Mouse (Mus musculus) stomach, embryonic 15.5 days (tissue): Measurements from ENCODE around the gene Shisa6. TPM values are rescaled to one million over a fixed set of nuclear protein-coding genes. Genes with fewer than 3 reads are reported as not detected.
A peak's percentile ranks its signal among the peaks of the same experiment; 100 is the strongest.
"Not testable (repeated sequence)": the region's sequence is repeated elsewhere in the genome, so short reads cannot be mapped to it uniquely, and the experiment has no call there.

ENCODE experiments used
- ATAC-seq: fragments of 200-750 bp; cut with Nextera tagmentation; 2 replicates; pipeline ENCODE4 v1.8.0; 2017; ENCODE audit warnings: low read depth, moderate number of reproducible peaks, moderate TSS enrichment; ENCODE audit not compliant: insufficient read depth, low FRiP score
- H3K27ac ChIP-seq: fragments of 300-500 bp; sonication (generic); 2 replicates; pipeline ENCODE4 v1.5.1; 2015; ENCODE audit warnings: mild to moderate bottlenecking, inconsistent platforms
- H3K27me3 ChIP-seq: fragments of 300-500 bp; sonication (generic); replicated peaks from 2 replicates; pipeline ENCODE4 v1.6.1; 2015; ENCODE audit warnings: inconsistent platforms
- H3K36me3 ChIP-seq: fragments of 300-500 bp; sonication (generic); 2 replicates; pipeline ENCODE4 v1.6.1; 2015; ENCODE audit warnings: inconsistent platforms
- H3K4me1 ChIP-seq: fragments of 300-500 bp; sonication (generic); 2 replicates; pipeline ENCODE4 v1.6.1; 2015; ENCODE audit warnings: inconsistent platforms
- H3K4me2 ChIP-seq: fragments of 300-500 bp; sonication (generic); 2 replicates; pipeline ENCODE4 v1.6.1; 2015; ENCODE audit warnings: mild to moderate bottlenecking, inconsistent platforms
- H3K4me3 ChIP-seq: fragments of 300-500 bp; sonication (generic); replicated peaks from 2 replicates; pipeline ENCODE4 v1.5.1; 2015; ENCODE audit warnings: inconsistent platforms
- H3K9ac ChIP-seq: fragments of 300-500 bp; sonication (generic); 2 replicates; pipeline ENCODE4 v1.6.1; 2015; ENCODE audit warnings: inconsistent platforms
- H3K9me3 ChIP-seq: fragments of 300-500 bp; sonication (generic); 2 replicates; pipeline ENCODE4 v1.6.1; 2016; ENCODE audit warnings: inconsistent platforms
- WGBS: fragments of 180-500 bp; shearing (Covaris S2); methylation state at CpG from one replicate; pipeline ENCODE4 v1.1.7; 2015; 5-methylcytosine and 5-hydroxymethylcytosine counted together
- polyA plus RNA-seq: library from polyadenylated mRNA; unstranded; fragments of >200 nt; fragmentation: Nextera tagmentation; extraction: Ambion mirVana; gene quantifications from 2 replicates; pipeline ENCODE4 v1.2.1, GENCODE M21; 2015

Shisa6 gene
- polyA plus RNA-seq, 1 experiment from 2014 or later = 0.28 TPM

DNA sequence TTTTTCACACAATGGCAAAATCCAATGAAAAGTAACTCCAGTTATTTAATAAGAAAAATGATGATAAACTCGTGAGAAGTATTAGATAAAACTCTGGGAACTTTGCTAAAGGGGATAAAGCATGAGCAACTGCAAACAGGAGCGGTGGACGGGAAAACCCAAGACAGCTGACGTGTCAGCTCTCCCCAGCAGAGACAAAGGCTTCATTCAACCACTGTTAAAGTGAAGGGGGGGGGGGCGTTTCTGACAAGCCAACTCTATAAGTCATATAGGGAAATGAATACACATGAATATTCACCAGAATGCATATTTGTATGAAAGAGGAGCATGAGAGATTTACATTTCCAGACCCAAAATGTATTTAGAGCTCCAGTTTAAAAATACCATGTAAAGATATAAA lies 83.1 kb downstream of the Shisa6 start:
- WGBS = 53% methylated on average over 5 of the region's 5 CpGs
- ATAC-seq = no peak
- Histone ChIP-seq H3K36me3 (no peaks in the 10 kb centered on the region), H3K9ac (no peak overlapping the region), H3K4me3 (no peak overlapping the region), H3K27me3 (no peaks in the 10 kb centered on the region), H3K27ac (no peak overlapping the region), H3K9me3 (no peaks in the 10 kb centered on the region), H3K4me2 (no peak overlapping the region), H3K4me1 (no peaks in the 10 kb centered on the region)

DNA sequence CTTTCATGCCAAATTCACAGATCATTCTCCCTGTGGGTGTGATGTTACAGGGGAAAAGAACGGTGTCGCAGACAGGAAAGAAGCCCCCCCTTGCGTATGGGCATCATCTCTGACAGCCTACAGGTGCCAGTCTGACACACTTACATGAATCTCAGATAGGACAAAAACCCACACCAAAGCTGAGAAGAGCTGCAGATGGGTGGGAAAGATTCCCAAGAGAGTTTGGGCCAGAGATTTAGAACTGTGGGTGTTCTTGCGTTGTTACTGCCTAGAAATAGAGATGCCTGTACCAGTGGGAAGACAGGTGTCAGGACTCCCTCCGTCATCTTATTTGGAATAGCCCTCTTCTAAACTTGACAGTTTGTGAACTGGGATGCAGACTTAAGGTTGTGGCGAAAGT lies 99.6 kb downstream of the Shisa6 start:
- no peak overlapping the region for H3K27ac ChIP-seq
- H3K4me2 ChIP-seq = no peak overlapping the region
- H3K9ac ChIP-seq = no peak overlapping the region
- 90% methylated on average over 6 of the region's 6 CpGs for WGBS
- H3K4me1 ChIP-seq = no peaks in the 10 kb centered on the region
- H3K9me3 ChIP-seq = no peaks in the 10 kb centered on the region
- H3K27me3 ChIP-seq = no peaks in the 10 kb centered on the region
- H3K4me3 ChIP-seq = no peak overlapping the region
- no peak for ATAC-seq
- no peaks in the 10 kb centered on the region for H3K36me3 ChIP-seq

DNA sequence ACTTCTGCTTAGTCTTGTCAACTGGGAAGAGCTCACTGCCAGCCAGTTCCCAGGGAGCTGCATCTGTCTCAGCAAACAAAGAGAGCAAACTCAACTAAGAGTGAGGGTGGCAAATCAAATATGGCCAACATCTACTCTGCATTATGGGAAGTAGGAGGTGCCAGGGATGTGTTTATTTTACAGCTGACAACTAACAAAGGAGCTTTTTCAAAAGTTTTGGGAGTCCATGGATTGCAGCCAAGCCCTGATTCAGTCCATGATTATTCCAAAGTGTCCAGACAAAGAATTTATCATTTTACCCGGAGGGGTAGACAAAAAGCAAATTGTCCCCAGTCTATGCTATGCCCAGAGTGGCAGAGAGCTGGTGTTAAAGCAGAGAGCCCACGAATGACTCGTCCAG lies 107.5 kb downstream of the Shisa6 start:
- Histone ChIP-seq H3K36me3 (no peaks in the 10 kb centered on the region), H3K4me3 (no peak overlapping the region), H3K27ac (no peak overlapping the region), H3K9me3 (no peaks in the 10 kb centered on the region), H3K27me3 (no peaks in the 10 kb centered on the region), H3K4me1 (no peaks in the 10 kb centered on the region), H3K4me2 (no peak overlapping the region), H3K9ac (no peak overlapping the region)
- ATAC-seq = no peak
- 56% methylated on average over 3 of the region's 3 CpGs for WGBS

DNA sequence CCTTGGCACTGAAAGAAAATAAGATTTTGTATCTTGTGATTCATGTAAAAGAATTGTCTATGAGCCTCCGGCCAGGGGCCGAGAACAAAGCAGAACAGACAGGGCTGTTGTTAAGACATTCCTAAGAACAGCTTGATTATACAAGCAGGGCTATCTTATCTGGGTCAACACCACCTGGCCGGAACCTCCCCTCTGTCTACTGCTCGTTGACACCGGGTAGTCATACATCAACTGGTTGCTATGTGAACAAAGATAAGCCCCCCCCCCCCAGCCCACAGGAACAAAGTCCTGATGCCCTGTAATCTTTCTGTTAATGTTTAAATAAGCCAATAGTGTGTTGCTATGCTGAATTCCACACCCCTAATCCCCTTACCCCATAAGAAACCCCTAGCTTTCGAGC lies 117.0 kb downstream of the Shisa6 start:
- H3K4me1 ChIP-seq, H3K4me3 ChIP-seq, H3K9me3 ChIP-seq, H3K9ac ChIP-seq, H3K27ac ChIP-seq, H3K36me3 ChIP-seq, H3K4me2 ChIP-seq, H3K27me3 ChIP-seq: not testable (repeated sequence)
- WGBS = 34% methylated on average over 6 of the region's 6 CpGs
- peak; percentile 47; the same call in 1 of the 2 replicates for ATAC-seq

DNA sequence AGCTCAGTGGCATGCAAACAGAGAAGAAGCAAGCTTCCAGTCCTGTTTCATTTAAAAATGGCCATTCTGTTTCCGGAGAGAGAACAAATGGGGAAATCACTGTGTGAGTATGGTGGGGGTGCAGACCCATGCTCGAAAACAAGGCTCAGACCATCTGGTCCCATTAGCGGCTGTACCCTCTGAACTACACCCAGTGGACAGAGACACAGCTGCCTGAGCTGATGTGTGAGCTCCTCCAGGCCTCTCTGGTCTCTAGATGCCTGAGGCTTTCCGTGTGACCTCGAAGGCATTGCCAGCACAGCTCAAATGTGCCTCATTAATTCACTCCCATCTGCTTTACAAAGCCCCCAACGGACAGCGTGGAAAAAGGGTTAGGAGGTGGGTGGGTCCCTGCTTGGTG lies 125.7 kb downstream of the Shisa6 start:
- no peak overlapping the region for H3K4me2 ChIP-seq
- H3K36me3 ChIP-seq = no peaks in the 10 kb centered on the region
- WGBS = 66% methylated on average over 7 of the region's 7 CpGs
- H3K4me1 ChIP-seq = no peaks in the 10 kb centered on the region
- no peak overlapping the region for H3K4me3 ChIP-seq
- H3K9me3 ChIP-seq = no peaks in the 10 kb centered on the region
- H3K27ac ChIP-seq = no peak overlapping the region
- no peak for ATAC-seq
- H3K27me3 ChIP-seq = no peaks in the 10 kb centered on the region
- H3K9ac ChIP-seq = no peak overlapping the region

DNA sequence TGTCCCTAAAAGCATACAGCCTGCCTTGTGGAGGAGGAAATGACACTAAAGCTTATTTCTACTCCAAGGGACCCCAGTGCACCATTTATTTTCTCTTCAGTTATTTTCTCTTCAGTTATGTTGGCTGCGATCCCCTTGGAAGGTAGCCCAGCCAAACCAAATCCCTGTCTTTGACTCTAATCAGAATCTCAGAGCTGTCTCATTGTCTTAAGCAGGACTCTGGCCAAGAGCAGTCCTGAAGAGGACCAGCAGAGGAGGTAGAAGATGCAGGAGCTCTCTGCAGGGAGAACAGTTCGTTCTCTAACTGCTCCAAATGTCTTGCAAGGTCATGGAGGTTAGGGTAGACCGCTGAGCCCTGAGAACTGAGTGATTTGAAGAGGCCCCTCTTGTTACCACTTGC lies 138.2 kb downstream of the Shisa6 start:
- Histone ChIP-seq H3K27ac (no peak overlapping the region), H3K9ac (no peak overlapping the region), H3K36me3 (no peaks in the 10 kb centered on the region), H3K4me3 (no peak overlapping the region), H3K9me3 (no peaks in the 10 kb centered on the region), H3K4me2 (no peak overlapping the region), H3K4me1 (no peaks in the 10 kb centered on the region), H3K27me3 (no peaks in the 10 kb centered on the region)
- WGBS = 45% methylated on average over 3 of the region's 3 CpGs
- no peak for ATAC-seq

DNA sequence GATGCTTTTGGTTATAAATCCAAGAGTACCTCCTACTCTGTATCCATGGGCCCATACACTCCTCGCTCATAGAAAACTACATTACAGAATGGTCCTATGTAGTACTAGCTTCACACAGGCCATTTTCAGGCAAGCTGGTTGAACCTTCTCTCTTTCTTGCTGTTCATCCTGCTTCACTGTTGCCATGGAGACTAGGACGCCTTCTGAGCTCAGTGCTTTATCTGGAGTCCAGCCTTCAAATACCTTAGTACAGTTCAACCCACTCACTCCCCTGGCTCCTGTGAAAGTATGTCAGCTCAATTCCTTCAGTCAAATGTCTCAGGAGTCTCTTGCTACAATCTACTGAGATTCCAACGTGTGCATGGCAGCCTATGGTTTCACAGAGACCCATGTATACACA lies 154.0 kb downstream of the Shisa6 start:
- WGBS = 61% methylated on average over 3 of the region's 3 CpGs
- no peaks in the 10 kb centered on the region for H3K36me3 ChIP-seq
- no peaks in the 10 kb centered on the region for H3K4me1 ChIP-seq
- no peak for ATAC-seq
- H3K4me3 ChIP-seq = no peak overlapping the region
- H3K9ac ChIP-seq = no peak overlapping the region
- H3K9me3 ChIP-seq = no peaks in the 10 kb centered on the region
- no peak overlapping the region for H3K27ac ChIP-seq
- H3K4me2 ChIP-seq = no peak overlapping the region
- H3K27me3 ChIP-seq = no peaks in the 10 kb centered on the region

DNA sequence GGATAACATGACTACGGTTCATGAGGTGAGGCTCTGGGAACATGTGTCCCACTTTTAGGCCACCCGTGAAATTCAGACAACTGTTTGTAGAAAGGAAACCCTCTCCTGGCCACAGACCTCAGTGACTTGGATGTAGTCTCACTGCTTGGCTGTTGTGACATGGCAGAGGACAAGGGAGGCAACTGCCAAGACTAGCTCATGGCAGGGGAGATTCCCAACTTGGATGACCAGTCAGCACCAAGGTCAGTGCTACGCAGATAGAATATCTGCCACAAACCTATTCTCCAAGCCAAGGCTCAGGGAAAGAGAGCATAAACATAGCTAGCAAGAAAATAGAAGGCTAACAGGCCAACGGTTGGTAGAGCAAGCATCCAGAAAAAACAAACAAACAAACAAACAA lies 156.0 kb downstream of the Shisa6 start:
- Histone ChIP-seq H3K9me3 (no peaks in the 10 kb centered on the region), H3K4me2 (no peak overlapping the region), H3K36me3 (no peaks in the 10 kb centered on the region), H3K4me3 (no peak overlapping the region), H3K9ac (no peak overlapping the region), H3K27ac (no peak overlapping the region), H3K4me1 (no peaks in the 10 kb centered on the region), H3K27me3 (no peaks in the 10 kb centered on the region)
- ATAC-seq = no peak
- 77% methylated on average over 4 of the region's 4 CpGs for WGBS

DNA sequence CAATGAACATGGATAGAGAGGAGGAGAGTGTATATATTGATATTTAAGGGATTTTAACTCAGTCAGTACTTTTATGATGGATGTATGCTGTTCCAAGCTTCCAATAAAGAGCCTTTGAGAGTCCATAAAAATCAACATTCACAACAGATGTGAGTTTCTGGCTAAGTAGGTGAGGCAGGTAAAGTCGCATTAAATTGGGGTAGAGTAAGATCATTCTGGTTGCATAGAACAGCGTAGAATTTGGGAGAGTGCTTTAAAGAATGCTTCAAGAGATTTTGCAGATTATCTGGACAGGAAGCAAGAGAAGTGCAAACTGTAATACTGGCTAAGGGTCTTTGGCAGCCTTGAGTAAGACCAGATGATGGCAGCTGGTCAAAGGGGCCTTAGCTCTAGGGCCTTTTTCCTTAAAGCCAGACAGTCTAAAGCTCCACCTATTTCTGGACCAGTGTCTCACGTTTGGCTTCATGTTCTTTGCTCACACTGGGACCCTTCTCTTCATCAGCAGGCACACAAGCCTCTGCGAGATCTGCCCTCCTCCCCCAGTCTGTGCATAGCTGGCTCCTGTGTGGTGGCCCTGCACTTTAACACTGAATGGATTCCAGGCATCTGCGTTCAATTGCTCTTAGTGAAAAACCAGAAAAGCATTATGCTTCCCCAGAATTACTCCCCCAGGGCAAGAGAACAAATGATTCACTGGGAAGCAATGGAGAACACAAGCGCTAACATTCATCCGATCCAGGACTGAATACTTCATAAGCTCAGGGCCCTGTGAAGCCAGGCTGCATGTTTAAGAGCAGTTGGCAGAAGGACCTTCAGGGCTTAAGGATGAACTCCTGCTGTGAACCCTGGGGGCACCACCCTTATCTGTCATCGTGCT lies 158.7 kb downstream of the Shisa6 start:
- H3K27me3 ChIP-seq = no peaks in the 10 kb centered on the region
- H3K9me3 ChIP-seq = no peaks in the 10 kb centered on the region
- no peak overlapping the region for H3K4me2 ChIP-seq
- no peaks in the 10 kb centered on the region for H3K4me1 ChIP-seq
- no peak overlapping the region for H3K4me3 ChIP-seq
- WGBS = 57% methylated on average over 8 of the region's 8 CpGs
- no peak overlapping the region for H3K9ac ChIP-seq
- ATAC-seq = no peak; the same call in 1 of the 2 replicates
- no peaks in the 10 kb centered on the region for H3K36me3 ChIP-seq
- H3K27ac ChIP-seq = no peak overlapping the region

DNA sequence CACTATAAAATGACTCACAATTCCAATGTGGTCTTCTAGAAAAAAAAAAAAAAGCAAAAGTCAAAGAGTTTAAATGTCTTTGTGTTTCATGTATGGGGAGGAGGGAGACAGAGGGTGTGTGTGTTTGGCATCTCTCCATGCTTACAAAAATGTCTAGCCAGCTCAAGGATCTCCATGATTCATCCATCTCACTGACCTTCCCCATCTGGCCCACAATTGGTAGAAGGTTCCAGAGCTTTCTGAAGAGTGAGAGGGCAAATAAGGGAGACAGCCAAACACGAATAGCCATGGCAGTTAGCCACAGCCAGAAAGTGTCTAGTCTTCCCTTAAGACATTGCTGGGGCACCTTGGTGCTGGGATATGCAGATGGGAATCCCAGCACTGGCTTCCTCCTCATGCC lies 166.0 kb downstream of the Shisa6 start:
- H3K9me3 ChIP-seq = no peaks in the 10 kb centered on the region
- H3K27ac ChIP-seq = no peak overlapping the region
- WGBS = 54% methylated on average over 1 of the region's 1 CpGs
- H3K27me3 ChIP-seq = no peaks in the 10 kb centered on the region
- H3K4me3 ChIP-seq = no peak overlapping the region
- no peak overlapping the region for H3K9ac ChIP-seq
- H3K4me1 ChIP-seq = no peaks in the 10 kb centered on the region
- H3K36me3 ChIP-seq = no peaks in the 10 kb centered on the region
- no peak overlapping the region for H3K4me2 ChIP-seq
- ATAC-seq = no peak

DNA sequence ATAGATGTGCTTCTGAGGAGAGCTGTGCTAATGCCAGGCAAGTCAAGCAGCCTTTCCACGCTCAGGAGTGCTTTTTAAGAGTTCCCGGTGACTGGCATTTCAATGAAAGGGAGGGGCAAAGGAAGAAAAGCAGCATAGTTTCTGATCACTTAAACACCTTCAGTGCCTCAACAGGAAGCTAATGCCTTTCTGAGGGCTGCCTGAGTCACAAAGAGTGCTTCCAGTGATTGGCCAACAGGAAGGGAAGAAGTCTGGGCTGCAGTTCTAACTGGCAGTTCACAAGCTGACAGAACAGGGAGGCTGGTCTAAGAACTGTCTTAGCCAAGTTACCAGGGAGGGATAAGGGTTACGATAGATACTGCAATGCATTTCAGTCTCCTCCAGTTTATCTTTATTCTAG lies 180.9 kb downstream of the Shisa6 start:
- no peaks in the 10 kb centered on the region for H3K9me3 ChIP-seq
- H3K9ac ChIP-seq = no peak overlapping the region
- 58% methylated on average over 3 of the region's 3 CpGs for WGBS
- H3K4me1 ChIP-seq = no peaks in the 10 kb centered on the region
- H3K36me3 ChIP-seq = no peaks in the 10 kb centered on the region
- no peak overlapping the region for H3K4me3 ChIP-seq
- H3K27me3 ChIP-seq = no peaks in the 10 kb centered on the region
- no peak overlapping the region for H3K27ac ChIP-seq
- no peak for ATAC-seq
- H3K4me2 ChIP-seq = no peak overlapping the region

DNA sequence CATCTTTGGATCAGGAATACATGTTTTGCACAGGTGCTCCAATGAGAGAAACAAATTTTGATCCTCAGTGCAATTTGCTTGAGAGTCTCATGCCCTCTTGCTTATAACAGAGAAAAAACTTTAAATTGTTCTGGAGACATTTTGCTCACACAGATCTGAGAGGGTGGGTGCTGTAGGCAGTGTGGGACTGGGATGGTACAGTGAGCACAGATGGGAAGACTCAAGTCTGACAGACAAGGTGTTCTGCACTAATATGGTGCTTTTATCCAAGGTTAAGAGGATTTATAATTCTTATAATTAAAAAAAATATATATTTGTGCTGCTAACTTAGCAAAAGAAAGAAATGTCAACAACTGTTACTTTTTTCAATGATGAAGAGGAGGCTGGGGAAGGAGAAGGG lies 189.5 kb downstream of the Shisa6 start:
- H3K4me2 ChIP-seq = no peak overlapping the region
- no peaks in the 10 kb centered on the region for H3K4me1 ChIP-seq
- no peak overlapping the region for H3K9ac ChIP-seq
- H3K36me3 ChIP-seq = no peaks in the 10 kb centered on the region
- no peak for ATAC-seq
- H3K27ac ChIP-seq = no peak overlapping the region
- no peak overlapping the region for H3K4me3 ChIP-seq
- 0 out of 2 replicates have a peak, but pooled peaks cover 3% of the 10 kb centered on the region for H3K9me3 ChIP-seq
- no peaks in the 10 kb centered on the region for H3K27me3 ChIP-seq

DNA sequence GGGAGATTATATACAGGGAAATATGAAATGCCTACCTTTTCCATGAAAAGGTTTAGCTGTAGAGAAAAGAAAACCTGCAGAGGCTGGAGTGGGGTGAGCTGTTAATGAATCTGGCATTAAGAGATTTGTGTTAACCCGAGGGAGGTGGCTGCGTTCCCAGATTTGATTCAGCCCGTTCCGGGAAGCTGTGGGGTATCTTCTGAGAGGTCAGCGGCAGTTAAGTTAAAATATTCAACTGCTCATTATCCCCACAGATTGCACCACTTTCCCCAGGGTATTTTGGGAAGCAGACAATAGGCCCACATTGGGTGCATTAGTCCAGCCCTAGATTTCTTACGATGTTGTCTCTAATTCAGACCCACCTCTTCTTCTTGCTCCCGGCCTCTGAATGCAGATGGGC lies 213.0 kb downstream of the Shisa6 start:
- Histone ChIP-seq H3K9me3 (no peaks in the 10 kb centered on the region), H3K27ac (no peak overlapping the region), H3K4me1 (no peaks in the 10 kb centered on the region), H3K4me2 (no peak overlapping the region), H3K4me3 (no peak overlapping the region), H3K27me3 (no peaks in the 10 kb centered on the region), H3K9ac (no peak overlapping the region), H3K36me3 (no peaks in the 10 kb centered on the region)
- WGBS = 75% methylated on average over 7 of the region's 7 CpGs
- no peak for ATAC-seq
